Mouse (Mus musculus) cerebellum, postnatal 4 days (tissue): ENCODE measurements around the gene Cpe.
A peak's percentile ranks its signal among the peaks of the same experiment; 100 is the strongest.

Experiments used
- DNase-seq, 2 experiments: peaks; one replicate each; pipeline ENCODE4 v3.0.0; 2022; ENCODE audit warnings: low spot score in 2 of 2, mixed read lengths in 1 of 2

Gene Cpe

GRCm38 (mm10) chr8:64634131-64634865 lies 58.6 kb downstream of the Cpe start:
- no peak for DNase-seq

- DNase-seq: no peak
Observed at GRCm38 (mm10) chr8:64632169-64632568, 60.7 kb downstream of the Cpe start.

- DNase-seq: no peak
Observed at GRCm38 (mm10) chr8:64631761-64632160, 61.1 kb downstream of the Cpe start.

GRCm38 (mm10) chr8:64629034-64629760 lies 63.7 kb downstream of the Cpe start:
- DNase-seq: no peak

- no peak for DNase-seq
Observed at GRCm38 (mm10) chr8:64628039-64628438, 64.8 kb downstream of the Cpe start.

- no peak for DNase-seq
Observed at GRCm38 (mm10) chr8:64624603-64625037, 68.2 kb downstream of the Cpe start.

GRCm38 (mm10) chr8:64620365-64621150 lies 72.3 kb downstream of the Cpe start:
- DNase-seq: no peak

- DNase-seq: no peak
Observed at GRCm38 (mm10) chr8:64619661-64620060, 73.2 kb downstream of the Cpe start.

GRCm38 (mm10) chr8:64618618-64619017 lies 74.2 kb downstream of the Cpe start:
- peak; percentile 27 to 45 for DNase-seq

GRCm38 (mm10) chr8:64616566-64616965 lies 76.3 kb downstream of the Cpe start:
- DNase-seq: no peak

- DNase-seq: no peak
Observed at GRCm38 (mm10) chr8:64615459-64615858, 77.4 kb downstream of the Cpe start.

GRCm38 (mm10) chr8:64613663-64614062 lies 79.2 kb downstream of the Cpe start:
- no peak for DNase-seq

GRCm38 (mm10) chr8:64611210-64611974 lies 81.5 kb downstream of the Cpe start:
- no peak for DNase-seq

- DNase-seq: no peak
Observed at GRCm38 (mm10) chr8:64608931-64609330, 83.9 kb downstream of the Cpe start.

- no peak for DNase-seq
Observed at GRCm38 (mm10) chr8:64606015-64606414, 86.8 kb downstream of the Cpe start.

GRCm38 (mm10) chr8:64598206-64598605 lies 94.6 kb downstream of the Cpe start:
- DNase-seq: no peak

- DNase-seq: peak; percentile 59 to 79
Observed at GRCm38 (mm10) chr8:64597042-64597970, 95.5 kb downstream of the Cpe start.

- no peak for DNase-seq
Observed at GRCm38 (mm10) chr8:64596396-64596795, 96.5 kb downstream of the Cpe start.

GRCm38 (mm10) chr8:64590456-64590855 lies 102.4 kb downstream of the Cpe start:
- DNase-seq: no peak

- DNase-seq: no peak
Observed at GRCm38 (mm10) chr8:64582887-64583286, 110.0 kb downstream of the Cpe start.
